Mouse (Mus musculus): ENCODE results near the gene Drosha. TPM values are rescaled to one million over a fixed set of nuclear protein-coding genes. Genes with fewer than 3 reads are reported as not detected.
"Not testable (repeated sequence)": the region's sequence is repeated elsewhere in the genome, so short reads cannot be mapped to it uniquely, and the experiment has no call there.

Gene Drosha
- polyA plus RNA-seq, 1 experiment from 2014 or later, result 73.9 TPM

DNA sequence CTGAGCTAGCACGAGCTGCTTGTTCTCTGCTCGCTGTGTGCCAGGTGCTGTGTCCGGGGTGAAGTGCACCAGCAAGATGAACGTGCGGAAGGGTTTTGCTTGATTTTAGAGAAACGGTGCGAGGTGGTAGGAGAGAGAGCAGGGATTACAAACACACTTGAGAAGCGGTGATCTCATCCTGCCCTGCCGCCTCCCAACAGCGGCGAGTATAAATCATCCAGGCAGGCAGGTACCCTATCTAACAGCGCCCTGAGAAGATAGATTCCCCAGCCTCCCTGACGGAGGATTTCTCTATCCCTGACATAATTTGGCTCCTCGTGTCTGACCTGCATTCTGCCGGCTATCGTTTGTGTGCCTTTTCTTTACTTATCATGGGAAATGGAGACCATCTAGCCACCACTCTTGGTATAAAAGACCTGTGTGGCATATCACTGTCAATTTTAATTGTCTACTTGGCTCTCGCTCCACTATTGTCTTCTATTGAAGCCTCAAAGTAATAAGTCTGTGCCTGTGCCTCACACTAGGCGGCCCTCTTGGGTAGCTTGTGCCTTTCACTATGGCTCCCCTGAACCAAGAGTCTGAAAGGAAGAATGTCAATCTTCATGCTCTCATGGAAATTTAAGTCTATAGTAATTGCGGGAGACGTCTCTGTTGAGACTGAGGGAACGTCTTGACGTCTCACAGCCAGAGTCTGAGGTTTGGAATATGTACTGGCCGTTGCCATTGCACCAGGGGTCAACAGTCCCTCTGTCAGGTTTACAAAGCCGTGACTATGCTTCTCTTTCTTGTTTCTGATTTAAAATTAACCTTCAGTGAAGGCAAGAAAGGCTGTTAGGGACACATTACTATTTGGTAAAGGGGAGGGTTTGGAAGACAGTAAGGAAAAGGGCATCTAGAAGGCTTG is 95.6 kb downstream of the Drosha start:
- no peak overlapping the region for H3K27ac ChIP-seq
- no peaks in the 10 kb centered on the region for H3K4me1 ChIP-seq
- ATAC-seq (ENCODE audit: low FRiP score), result no peak
- no peak overlapping the region for H3K4me2 ChIP-seq
- H3K4me3 ChIP-seq (replicated peaks), result no peak overlapping the region
- WGBS, result 78% methylated on average over 24 of the region's 24 CpGs
- no peaks in the 10 kb centered on the region for H3K9me3 ChIP-seq
- no peak overlapping the region for H3K9ac ChIP-seq
- peaks cover 81% of the 10 kb centered on the region for H3K36me3 ChIP-seq (replicated peaks)
- H3K27me3 ChIP-seq, result no peaks in the 10 kb centered on the region

DNA sequence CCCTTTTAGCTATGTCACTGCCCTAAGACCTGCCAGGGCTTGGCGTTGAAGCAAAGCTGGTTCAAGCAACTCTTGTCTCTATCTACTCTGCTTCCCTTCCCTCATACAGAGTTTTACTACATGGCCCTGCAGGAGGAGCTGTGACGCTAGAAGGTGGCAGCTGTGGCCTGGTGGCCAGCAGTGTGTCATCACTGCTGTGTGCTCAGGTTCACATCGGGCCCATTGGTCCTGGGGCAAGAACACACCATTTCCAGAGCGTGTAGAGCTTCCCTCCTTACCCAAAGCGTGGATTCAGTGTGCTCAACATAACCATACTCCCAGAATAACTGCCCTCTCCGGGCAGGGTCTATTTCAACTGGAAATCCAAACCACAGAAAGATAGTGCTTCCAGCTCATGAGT is 97.3 kb downstream of the Drosha start:
- Histone ChIP-seq H3K27ac (no peak overlapping the region), H3K4me1 (no peaks in the 10 kb centered on the region), H3K36me3 (replicated peaks) (peaks cover 81% of the 10 kb centered on the region), H3K4me2 (no peak overlapping the region), H3K4me3 (replicated peaks) (no peak overlapping the region), H3K9me3 (no peaks in the 10 kb centered on the region), H3K27me3 (no peaks in the 10 kb centered on the region), H3K9ac (no peak overlapping the region)
- 99% methylated on average over 6 of the region's 6 CpGs for WGBS
- no peak for ATAC-seq (ENCODE audit: low FRiP score)

DNA sequence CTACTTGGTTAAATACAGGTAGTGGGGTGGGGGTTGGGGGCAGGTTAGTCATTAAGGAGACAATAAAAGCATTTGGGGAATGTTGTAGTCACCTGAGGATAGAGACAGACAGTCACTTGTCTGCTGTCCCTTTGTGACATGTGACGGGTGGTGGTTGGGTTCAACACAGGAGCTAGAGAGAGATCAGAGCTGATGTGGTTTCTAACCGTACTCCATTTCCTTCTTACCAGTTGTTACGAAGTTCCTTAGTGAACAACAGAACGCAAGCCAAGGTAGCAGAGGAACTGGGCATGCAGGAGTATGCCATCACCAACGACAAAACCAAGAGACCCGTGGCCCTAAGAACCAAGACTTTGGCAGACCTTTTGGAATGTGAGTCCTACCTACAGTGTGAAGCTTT is 99.2 kb downstream of the Drosha start:
- no peaks in the 10 kb centered on the region for H3K4me1 ChIP-seq
- H3K4me3 ChIP-seq (replicated peaks), result no peak overlapping the region
- H3K27me3 ChIP-seq, result no peaks in the 10 kb centered on the region
- no peak overlapping the region for H3K27ac ChIP-seq
- peaks cover 71% of the 10 kb centered on the region for H3K36me3 ChIP-seq (replicated peaks)
- no peak overlapping the region for H3K4me2 ChIP-seq
- no peaks in the 10 kb centered on the region for H3K9me3 ChIP-seq
- no peak overlapping the region for H3K9ac ChIP-seq
- WGBS, result 93% methylated on average over 6 of the region's 6 CpGs
- no peak for ATAC-seq (ENCODE audit: low FRiP score)

DNA sequence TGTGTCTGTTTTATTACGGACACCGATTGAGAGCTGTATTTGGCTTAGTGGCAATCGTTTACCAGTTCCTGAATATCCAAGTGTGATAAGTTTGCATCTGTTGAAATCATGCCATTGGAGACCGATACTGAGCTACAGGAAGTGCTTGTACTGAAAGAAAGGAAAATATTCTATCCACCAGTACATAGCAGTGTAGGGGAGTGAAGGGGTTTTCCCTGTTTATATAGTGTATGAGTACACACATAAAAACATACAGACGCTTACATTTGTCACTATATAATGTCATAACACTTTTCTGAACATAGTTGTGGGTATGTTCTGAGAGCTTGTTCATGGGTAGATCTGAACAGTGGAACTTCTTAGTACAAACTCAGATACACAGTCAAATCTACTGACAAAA is 106.9 kb downstream of the Drosha start:
- 90% methylated on average over 5 of the region's 5 CpGs for WGBS
- Histone ChIP-seq H3K9ac (no peak overlapping the region), H3K4me1 (no peaks in the 10 kb centered on the region), H3K9me3 (no peaks in the 10 kb centered on the region), H3K4me3 (replicated peaks) (no peak overlapping the region), H3K4me2 (no peak overlapping the region), H3K27ac (no peak overlapping the region), H3K36me3 (replicated peaks) (peaks cover 48% of the 10 kb centered on the region), H3K27me3 (no peaks in the 10 kb centered on the region)
- ATAC-seq (ENCODE audit: low FRiP score), result no peak

DNA sequence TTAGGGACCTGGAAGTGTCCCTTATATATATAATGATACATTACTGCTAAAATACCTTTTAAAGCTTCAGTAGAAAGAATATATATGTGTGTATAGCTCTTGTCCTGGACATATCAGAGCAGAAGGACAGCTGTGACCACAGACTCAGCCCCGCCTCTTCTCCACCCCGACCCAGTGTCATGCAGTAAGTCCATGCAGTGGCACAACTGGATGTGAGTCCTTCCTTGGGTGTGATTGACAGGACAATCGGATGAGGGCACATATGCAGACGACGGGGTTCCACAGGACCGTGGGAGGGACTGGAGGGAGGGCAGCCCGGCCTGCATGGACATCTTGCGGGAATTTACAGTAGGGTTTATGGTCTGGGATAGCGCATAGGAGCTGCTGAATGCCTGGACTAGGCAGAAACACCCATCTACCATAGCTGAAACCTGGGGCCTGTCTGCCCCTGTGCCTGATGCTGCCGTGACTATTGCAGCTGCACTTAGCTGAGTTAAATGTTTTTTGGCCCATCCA is 111.7 kb downstream of the Drosha start:
- WGBS, result 93% methylated on average over 10 of the region's 10 CpGs
- no peak overlapping the region for H3K4me2 ChIP-seq
- no peaks in the 10 kb centered on the region for H3K27me3 ChIP-seq
- ATAC-seq (ENCODE audit: low FRiP score), result no peak
- H3K9ac ChIP-seq, result no peak overlapping the region
- H3K9me3 ChIP-seq, result no peaks in the 10 kb centered on the region
- H3K36me3 ChIP-seq (replicated peaks), result peaks cover 16% of the 10 kb centered on the region
- no peak overlapping the region for H3K4me3 ChIP-seq (replicated peaks)
- H3K4me1 ChIP-seq, result peaks cover 11% of the 10 kb centered on the region
- H3K27ac ChIP-seq, result no peak overlapping the region

DNA sequence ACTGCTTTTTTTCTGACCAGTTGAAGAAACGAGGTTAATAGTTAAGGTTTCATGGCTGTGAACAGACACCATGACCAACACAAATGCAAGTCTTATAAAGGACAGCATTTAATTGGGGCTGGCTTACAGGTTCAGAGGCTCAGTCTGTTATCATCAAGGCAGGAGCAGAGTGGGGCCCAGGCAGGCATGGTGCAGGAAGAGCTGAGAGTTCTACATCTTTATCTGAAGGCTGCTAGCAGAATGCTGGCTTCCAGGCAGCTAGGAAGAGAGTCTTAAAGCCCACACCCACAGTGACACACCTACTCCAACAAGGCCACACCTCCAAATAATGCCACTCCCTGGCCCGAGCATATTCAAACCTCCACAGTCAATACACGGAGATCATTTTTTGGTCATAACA is 112.7 kb downstream of the Drosha start:
- not testable (repeated sequence) for H3K27me3 ChIP-seq; H3K9me3 ChIP-seq; H3K4me3 ChIP-seq (replicated peaks); H3K9ac ChIP-seq; H3K4me2 ChIP-seq; H3K27ac ChIP-seq; ATAC-seq (ENCODE audit: low FRiP score)
- H3K4me1 ChIP-seq, result peaks cover 18% of the 10 kb centered on the region
- 82% methylated on average over 3 of the region's 3 CpGs for WGBS
- H3K36me3 ChIP-seq (replicated peaks), result peaks cover 15% of the 10 kb centered on the region

DNA sequence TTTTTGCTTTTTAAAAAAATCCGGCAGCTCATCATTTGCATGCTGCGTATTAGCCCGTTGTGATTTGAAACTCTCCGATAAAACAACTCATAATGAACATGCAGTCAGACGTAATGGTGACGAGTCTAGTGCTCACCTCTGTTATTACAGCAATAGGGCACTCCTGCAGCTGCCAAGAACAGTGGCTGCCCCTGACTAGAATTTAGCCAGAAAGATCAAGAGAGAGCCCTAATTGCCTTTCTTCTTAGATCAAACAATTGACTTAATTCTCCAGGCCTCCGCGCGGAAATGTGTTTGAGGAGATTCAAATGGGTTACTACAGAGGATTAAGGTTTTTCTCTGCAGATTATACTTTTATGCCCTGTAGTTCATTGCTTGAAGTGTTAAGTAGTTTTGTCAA is 116.5 kb downstream of the Drosha start:
- Histone ChIP-seq H3K4me2 (peak overlapping the region; percentile 30), H3K36me3 (replicated peaks) (peaks cover 6% of the 10 kb centered on the region)

DNA sequence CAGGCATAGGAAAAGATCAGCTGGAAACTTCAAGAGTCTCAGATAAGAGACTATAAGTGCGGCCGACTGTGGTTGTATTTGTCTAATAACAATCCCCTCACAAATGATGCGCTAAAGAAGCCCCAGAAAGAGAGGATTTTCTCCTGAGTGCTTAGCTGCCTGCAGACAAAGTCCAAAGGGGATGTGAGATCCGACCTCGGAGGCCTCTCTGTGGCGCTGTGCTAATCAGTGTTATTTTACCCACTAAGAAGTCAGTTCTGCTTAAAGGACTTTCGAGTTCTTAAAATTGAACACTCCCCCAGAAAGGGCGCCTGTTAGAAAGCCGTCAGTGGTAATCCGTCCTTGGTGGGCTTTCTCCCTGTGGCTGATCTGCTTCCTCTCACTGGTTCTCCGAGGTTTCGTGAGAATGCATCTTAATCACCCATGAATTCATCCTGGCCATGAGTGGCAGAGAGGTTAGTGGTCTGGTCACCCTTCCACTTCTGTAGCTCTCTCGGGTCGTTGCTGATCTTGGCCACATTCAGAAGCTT is 117.1 kb downstream of the Drosha start:
- H3K4me3 ChIP-seq (replicated peaks), result no peak overlapping the region
- WGBS, result 14% methylated on average over 14 of the region's 14 CpGs
- H3K9ac ChIP-seq, result no peak overlapping the region
- peak overlapping the region; percentile 9; the same call in 1 of the 2 replicates for H3K27ac ChIP-seq
- peaks cover 3% of the 10 kb centered on the region; the same call in 1 of the 2 replicates for H3K27me3 ChIP-seq
- H3K9me3 ChIP-seq, result no peaks in the 10 kb centered on the region
- 0 out of 2 replicates have a peak, but pooled peaks cover under 1% of the 10 kb centered on the region for H3K36me3 ChIP-seq (replicated peaks)
- no peak for ATAC-seq (ENCODE audit: low FRiP score)
- peak overlapping the region; percentile 30 for H3K4me2 ChIP-seq
- peaks cover 18% of the 10 kb centered on the region for H3K4me1 ChIP-seq

More for the DNA sequence above, 116.5 kb downstream of the Drosha start:
- Histone ChIP-seq H3K9ac (no peak overlapping the region), H3K4me1 (peaks cover 18% of the 10 kb centered on the region), H3K27me3 (peaks cover 3% of the 10 kb centered on the region; the same call in 1 of the 2 replicates), H3K9me3 (no peaks in the 10 kb centered on the region), H3K27ac (no peak overlapping the region), H3K4me3 (replicated peaks) (no peak overlapping the region)
- 16% methylated on average over 9 of the region's 9 CpGs for WGBS
- peak; percentile 50; the same call in 1 of the 2 replicates for ATAC-seq (ENCODE audit: low FRiP score)

DNA sequence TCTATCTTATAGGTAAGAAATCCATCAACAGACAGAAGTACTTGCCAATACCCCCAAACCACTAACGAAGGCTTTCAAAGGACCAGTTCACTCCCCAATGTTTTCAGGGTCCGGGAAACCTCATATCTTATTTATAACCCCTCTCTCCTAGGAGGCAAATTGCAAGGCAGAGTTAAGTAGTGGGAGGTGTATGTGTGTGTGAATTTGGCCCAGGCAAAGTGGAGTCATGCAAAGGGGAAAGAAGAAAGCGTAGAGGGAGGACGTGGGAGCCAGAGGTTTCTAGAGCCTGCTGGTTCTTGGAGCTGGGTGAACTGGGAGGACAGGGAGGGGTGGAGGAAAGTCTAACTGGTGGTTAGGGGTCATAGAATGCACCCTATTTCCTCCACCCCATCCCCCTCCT is 117.8 kb downstream of the Drosha start:
- Histone ChIP-seq H3K9ac (no peak overlapping the region), H3K9me3 (no peaks in the 10 kb centered on the region), H3K36me3 (replicated peaks) (no peaks in the 10 kb centered on the region), H3K4me3 (replicated peaks) (no peak overlapping the region), H3K4me1 (peaks cover 18% of the 10 kb centered on the region), H3K27ac (no peak overlapping the region), H3K27me3 (peaks cover 3% of the 10 kb centered on the region; the same call in 1 of the 2 replicates), H3K4me2 (no peak overlapping the region; the same call in 1 of the 2 replicates)
- 53% methylated on average over 4 of the region's 4 CpGs for WGBS
- no peak for ATAC-seq (ENCODE audit: low FRiP score)

DNA sequence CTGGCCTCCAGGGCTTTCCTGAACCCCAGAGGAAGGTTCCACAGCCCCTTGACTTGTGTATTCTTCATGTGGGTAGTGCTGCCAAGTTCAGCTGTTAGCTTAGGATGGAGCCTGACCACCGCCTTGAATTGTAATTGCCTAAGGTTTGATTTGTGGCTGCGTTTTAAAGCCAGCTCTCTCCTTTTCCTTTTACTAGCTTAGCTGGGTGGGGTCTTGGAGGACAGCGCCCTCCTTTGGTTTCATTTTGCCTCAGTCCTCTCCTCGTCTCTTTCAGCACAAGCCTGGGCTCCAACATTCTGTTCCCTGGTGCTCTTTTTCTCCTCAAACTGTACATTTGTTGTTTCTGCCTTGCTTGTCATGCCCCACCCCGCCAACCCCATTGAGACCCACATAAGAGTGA is 133.4 kb downstream of the Drosha start:
- H3K36me3 ChIP-seq (replicated peaks), result no peaks in the 10 kb centered on the region
- ATAC-seq (ENCODE audit: low FRiP score), result no peak
- no peak overlapping the region for H3K27ac ChIP-seq
- 77% methylated on average over 5 of the region's 5 CpGs for WGBS
- no peaks in the 10 kb centered on the region for H3K27me3 ChIP-seq
- H3K4me3 ChIP-seq (replicated peaks), result no peak overlapping the region
- no peak overlapping the region for H3K4me2 ChIP-seq
- H3K9ac ChIP-seq, result no peak overlapping the region
- H3K9me3 ChIP-seq, result peaks cover 12% of the 10 kb centered on the region
- no peaks in the 10 kb centered on the region for H3K4me1 ChIP-seq

DNA sequence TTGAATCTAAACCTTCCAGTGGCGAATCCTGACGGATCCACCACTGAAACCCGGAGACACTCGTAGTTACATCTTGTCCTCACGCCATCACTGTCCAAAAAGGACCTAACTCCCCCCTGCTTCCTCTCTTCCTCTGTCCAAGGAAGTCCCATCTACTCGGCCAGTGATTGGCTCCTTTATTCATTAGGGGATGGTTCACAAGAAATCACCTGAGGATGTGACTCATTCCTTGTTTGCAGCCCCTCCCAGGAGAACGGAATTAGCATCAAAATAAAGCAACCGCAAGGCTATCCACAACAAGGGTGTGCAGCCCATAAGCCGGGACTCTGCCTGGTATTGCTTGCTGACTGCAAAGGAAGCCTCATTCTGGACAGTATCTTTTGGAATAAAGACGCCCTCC is 137.6 kb downstream of the Drosha start:
- no peak for ATAC-seq (ENCODE audit: low FRiP score)
- H3K4me1 ChIP-seq, result no peaks in the 10 kb centered on the region; the same call in 1 of the 2 replicates
- H3K9me3 ChIP-seq, result no peaks in the 10 kb centered on the region
- no peaks in the 10 kb centered on the region for H3K36me3 ChIP-seq (replicated peaks)
- H3K4me3 ChIP-seq (replicated peaks), result no peak overlapping the region
- H3K9ac ChIP-seq, result no peak overlapping the region
- WGBS, result 90% methylated on average over 10 of the region's 10 CpGs
- no peaks in the 10 kb centered on the region for H3K27me3 ChIP-seq
- H3K4me2 ChIP-seq, result no peak overlapping the region
- no peak overlapping the region for H3K27ac ChIP-seq

DNA sequence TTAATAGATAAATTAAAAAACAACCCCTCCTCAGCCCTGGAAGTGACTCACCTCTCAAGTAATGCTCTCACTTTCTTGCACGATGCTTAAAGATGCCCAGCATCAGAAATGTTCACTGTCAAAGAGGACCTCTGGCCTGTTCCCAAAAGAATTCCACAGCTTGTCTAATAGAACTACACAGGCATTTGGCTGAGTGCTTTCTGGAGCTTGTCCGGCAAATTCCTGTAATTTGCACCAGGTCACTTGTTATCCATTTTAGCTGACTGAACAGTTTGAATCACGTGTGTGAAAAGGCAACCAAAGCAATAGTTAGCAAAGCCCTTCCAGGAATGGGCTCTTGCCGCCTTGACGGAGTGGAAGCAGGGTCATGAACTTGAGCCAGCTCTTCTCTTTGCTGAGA is 140.6 kb downstream of the Drosha start:
- Histone ChIP-seq H3K9ac (no peak overlapping the region), H3K36me3 (replicated peaks) (no peaks in the 10 kb centered on the region), H3K9me3 (no peaks in the 10 kb centered on the region), H3K27me3 (no peaks in the 10 kb centered on the region), H3K4me2 (no peak overlapping the region), H3K4me3 (replicated peaks) (no peak overlapping the region), H3K4me1 (no peaks in the 10 kb centered on the region; the same call in 1 of the 2 replicates), H3K27ac (no peak overlapping the region)
- 86% methylated on average over 5 of the region's 5 CpGs for WGBS
- ATAC-seq (ENCODE audit: low FRiP score), result no peak

Measured in forebrain, embryonic 12.5 days (tissue).